Mouse (Mus musculus) midbrain, embryonic 13.5 days (tissue): ENCODE measurements around the gene Eps15. TPM values are rescaled to one million over a fixed set of nuclear protein-coding genes. Genes with fewer than 3 reads are reported as not detected.
A peak's percentile ranks its signal among the peaks of the same experiment; 100 is the strongest.

ENCODE experiments used
- ATAC-seq: fragments of 200-750 bp; cut with Nextera tagmentation; 2 replicates; pipeline ENCODE4 v1.8.0; 2017; ENCODE audit warnings: mild to moderate bottlenecking, moderate TSS enrichment, moderate library complexity
- H3K27ac ChIP-seq: fragments of 300-500 bp; sonication (generic); 2 replicates; pipeline ENCODE4 v1.5.1; 2015; ENCODE audit warnings: inconsistent platforms, mild to moderate bottlenecking, moderate library complexity
- H3K27me3 ChIP-seq: fragments of 300-500 bp; sonication (generic); 2 replicates; pipeline ENCODE4 v1.6.1; 2015; ENCODE audit warnings: mild to moderate bottlenecking, inconsistent platforms
- H3K36me3 ChIP-seq: fragments of 300-500 bp; sonication (generic); 2 replicates; pipeline ENCODE4 v1.6.1; 2015; ENCODE audit warnings: mild to moderate bottlenecking, inconsistent platforms
- H3K4me1 ChIP-seq: fragments of 300-500 bp; sonication (generic); replicated peaks from 2 replicates; pipeline ENCODE4 v1.6.1; 2015; ENCODE audit warnings: inconsistent platforms
- H3K4me2 ChIP-seq: fragments of 300-500 bp; sonication (generic); replicated peaks from 2 replicates; pipeline ENCODE4 v1.6.1; 2015; ENCODE audit warnings: moderate library complexity, mild to moderate bottlenecking, inconsistent platforms
- H3K4me3 ChIP-seq: fragments of 300-500 bp; sonication (generic); replicated peaks from 2 replicates; pipeline ENCODE4 v1.5.1; 2015; ENCODE audit warnings: mild to moderate bottlenecking, inconsistent platforms
- H3K9ac ChIP-seq: fragments of 300-500 bp; sonication (generic); replicated peaks from 2 replicates; pipeline ENCODE4 v1.6.1; 2015; ENCODE audit warnings: mild to moderate bottlenecking, inconsistent platforms
- H3K9me3 ChIP-seq: fragments of 300-500 bp; sonication (generic); 2 replicates; pipeline ENCODE4 v1.6.1; 2016; ENCODE audit warnings: mild to moderate bottlenecking, inconsistent platforms
- WGBS: fragments of 180-500 bp; shearing (Covaris S2); methylation state at CpG from one replicate; pipeline ENCODE4 v1.1.7; 2015; 5-methylcytosine and 5-hydroxymethylcytosine counted together
- polyA plus RNA-seq: library from polyadenylated mRNA; unstranded; fragments of >200 nt; fragmentation: Nextera tagmentation; extraction: Ambion mirVana; gene quantifications from 2 replicates; pipeline ENCODE4 v1.2.1, GENCODE M21; 2015

Gene Eps15
- polyA plus RNA-seq, 1 experiment from 2014 or later: 53.8 TPM

DNA sequence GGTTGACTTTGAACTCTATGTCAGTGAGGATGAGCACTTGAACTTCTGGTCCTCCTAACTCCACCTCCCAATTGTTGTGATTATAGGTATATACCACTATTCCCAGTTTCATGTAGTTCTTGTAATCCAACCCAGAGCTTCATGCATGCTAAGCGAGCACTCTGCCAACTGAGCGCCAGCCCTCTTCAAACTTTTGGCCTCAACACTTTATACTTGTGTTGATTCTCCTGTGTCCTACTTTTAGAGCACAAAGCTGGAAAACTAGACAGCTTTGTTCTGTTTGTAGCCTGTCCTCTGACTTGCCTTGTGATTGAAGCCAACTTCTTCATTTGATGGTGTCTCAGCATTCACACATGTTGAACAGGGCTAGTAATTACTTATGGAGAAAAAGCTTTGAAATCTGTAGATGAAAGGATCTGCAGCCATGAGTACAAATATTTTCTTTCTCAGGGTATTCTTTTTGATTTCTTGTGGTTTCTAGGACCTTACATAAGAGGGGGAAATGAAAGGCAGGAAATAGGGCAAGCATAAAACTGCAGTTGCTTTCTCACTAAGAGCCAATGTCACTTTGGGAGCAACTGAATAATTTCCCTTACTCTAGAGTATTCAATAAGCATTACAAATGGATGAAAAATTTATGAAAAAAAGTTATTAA is 6.4 kb upstream of the Eps15 start:
- no peak for ATAC-seq
- Histone ChIP-seq H3K4me3 (no peak overlapping the region), H3K27ac (no peak overlapping the region), H3K9me3 (no peaks in the 10 kb centered on the region), H3K4me1 (no peaks in the 10 kb centered on the region), H3K4me2 (no peak overlapping the region), H3K27me3 (no peaks in the 10 kb centered on the region), H3K36me3 (no peaks in the 10 kb centered on the region), H3K9ac (no peak overlapping the region)
- 96% methylated on average over 2 of the region's 2 CpGs for WGBS

DNA sequence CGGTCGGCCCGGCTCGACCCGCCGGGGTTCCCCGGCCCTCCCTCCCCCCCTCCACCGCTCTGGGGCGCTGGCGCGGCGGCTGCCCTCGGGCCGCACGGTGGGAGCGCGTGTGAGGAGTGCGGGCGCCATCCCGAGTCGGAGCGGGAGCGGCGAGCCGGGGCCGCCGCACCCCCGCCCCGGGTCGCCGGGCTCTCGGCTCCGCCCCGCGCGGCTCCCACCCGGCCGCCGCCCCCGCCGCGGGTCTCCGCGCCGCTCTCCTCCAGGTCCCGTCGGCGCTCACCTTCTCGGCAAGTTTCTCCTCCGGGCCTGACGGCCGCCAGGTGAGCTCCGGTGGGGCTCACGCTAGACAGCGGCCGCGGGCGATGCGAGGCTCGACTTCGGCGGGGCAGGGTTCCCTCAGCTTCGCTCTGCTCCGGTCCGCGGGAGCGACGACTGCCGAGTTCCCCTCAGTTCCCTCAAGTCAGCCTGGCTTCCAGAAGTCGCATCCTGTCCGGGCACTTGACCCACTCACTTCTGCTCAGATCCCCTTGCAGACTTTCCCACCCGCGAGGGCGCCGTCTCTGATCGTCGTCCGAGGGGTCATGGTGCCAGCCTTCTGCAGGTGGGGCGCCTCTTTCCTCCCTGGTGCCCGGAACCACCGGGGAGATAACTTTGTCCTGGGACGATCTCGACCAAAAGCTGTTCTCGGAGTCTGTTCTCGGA is 542 bp downstream of the Eps15 start:
- under 1% methylated on average over 45 of the region's 85 CpGs for WGBS
- peak overlapping the region; percentile 75 for H3K9ac ChIP-seq
- peak overlapping the region; percentile 81 for H3K4me3 ChIP-seq
- H3K9me3 ChIP-seq: no peaks in the 10 kb centered on the region
- ATAC-seq: peak; percentile 92
- H3K4me2 ChIP-seq: peak overlapping the region; percentile 83
- H3K27ac ChIP-seq: no peak overlapping the region
- H3K36me3 ChIP-seq: no peaks in the 10 kb centered on the region
- H3K27me3 ChIP-seq: peaks cover 3% of the 10 kb centered on the region; the same call in 1 of the 2 replicates
- peaks cover 10% of the 10 kb centered on the region for H3K4me1 ChIP-seq

DNA sequence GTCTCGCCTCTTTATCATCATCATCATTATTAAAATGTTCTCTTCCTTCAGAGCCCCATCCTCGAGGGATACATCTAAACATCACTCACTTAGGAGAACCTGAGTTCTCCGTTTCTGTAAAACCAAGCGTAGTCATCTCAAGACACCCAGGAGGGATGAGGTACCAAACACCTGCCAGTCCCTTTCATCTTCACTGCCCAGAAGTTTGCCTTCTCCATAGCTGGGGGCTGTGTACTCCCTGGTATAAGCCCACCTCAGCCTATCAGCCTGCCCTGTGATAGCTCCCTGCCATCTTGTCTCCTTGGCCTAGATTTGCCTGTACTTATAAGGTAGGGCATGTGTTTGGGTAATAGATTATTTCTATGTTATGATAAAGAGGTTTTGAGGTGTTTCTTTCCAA is 1.1 kb downstream of the Eps15 start:
- Histone ChIP-seq H3K4me3 (peak overlapping the region; percentile 81), H3K36me3 (no peaks in the 10 kb centered on the region), H3K9ac (peak overlapping the region; percentile 75), H3K27me3 (peaks cover 3% of the 10 kb centered on the region; the same call in 1 of the 2 replicates), H3K4me1 (peaks cover 10% of the 10 kb centered on the region), H3K9me3 (no peaks in the 10 kb centered on the region), H3K4me2 (peak overlapping the region; percentile 83), H3K27ac (no peak overlapping the region)
- 10% methylated on average over 4 of the region's 4 CpGs for WGBS
- ATAC-seq: no peak

DNA sequence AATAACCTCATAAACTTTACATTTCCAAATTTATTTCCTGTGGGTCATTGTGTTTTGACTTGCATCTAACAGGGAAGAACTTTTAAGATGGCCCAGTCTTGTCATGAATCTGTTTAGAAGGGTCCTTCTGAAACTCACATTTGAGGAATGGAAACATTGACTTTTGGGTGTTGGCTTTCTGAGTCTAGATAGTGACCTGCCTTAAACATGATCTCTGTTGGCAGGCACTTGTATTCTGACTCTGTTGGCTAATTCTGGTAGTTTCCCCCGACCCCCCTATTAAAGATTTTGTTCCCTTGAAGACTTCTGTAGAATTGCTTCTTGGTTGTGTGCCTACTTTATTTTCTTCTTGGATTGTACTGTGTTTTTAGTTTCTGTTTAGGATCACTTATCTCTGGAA is 1.9 kb downstream of the Eps15 start:
- H3K27me3 ChIP-seq: peaks cover 3% of the 10 kb centered on the region; the same call in 1 of the 2 replicates

DNA sequence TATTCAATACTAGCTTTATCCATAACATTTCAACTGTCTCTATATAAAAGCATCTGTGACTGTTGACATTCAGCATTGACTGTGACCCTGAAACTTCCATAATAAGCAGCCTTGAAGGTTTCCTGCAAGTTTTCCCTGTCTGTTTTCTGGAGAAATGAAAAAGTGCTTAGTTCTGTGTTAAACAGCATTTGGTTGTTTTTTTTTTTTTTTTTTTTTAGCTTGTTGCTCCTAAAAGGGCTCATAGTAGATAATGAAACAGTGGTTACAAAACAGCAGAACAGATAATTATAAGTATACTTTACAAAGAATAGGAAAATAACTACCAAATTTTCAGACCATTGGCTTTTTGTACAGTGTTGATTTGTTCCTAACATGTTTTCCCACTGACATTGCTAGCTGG is 14.6 kb downstream of the Eps15 start:
- H3K27me3 ChIP-seq: no peaks in the 10 kb centered on the region
- H3K9ac ChIP-seq: no peak overlapping the region
- H3K9me3 ChIP-seq: no peaks in the 10 kb centered on the region
- ATAC-seq: no peak
- no peak overlapping the region for H3K4me3 ChIP-seq
- no peak overlapping the region for H3K27ac ChIP-seq
- H3K4me1 ChIP-seq: no peaks in the 10 kb centered on the region
- H3K36me3 ChIP-seq: no peaks in the 10 kb centered on the region
- H3K4me2 ChIP-seq: no peak overlapping the region

More for the DNA sequence above, 1.9 kb downstream of the Eps15 start:
- peaks cover 10% of the 10 kb centered on the region for H3K4me1 ChIP-seq
- no peaks in the 10 kb centered on the region for H3K9me3 ChIP-seq
- 78% methylated on average over 1 of the region's 1 CpGs for WGBS
- no peak overlapping the region for H3K9ac ChIP-seq
- H3K27ac ChIP-seq: no peak overlapping the region
- H3K36me3 ChIP-seq: no peaks in the 10 kb centered on the region
- H3K4me3 ChIP-seq: 0 out of 2 replicates have a peak overlapping the region, but pooled peaks have one; percentile 81
- ATAC-seq: no peak
- H3K4me2 ChIP-seq: 0 out of 2 replicates have a peak overlapping the region, but pooled peaks have one; percentile 83

DNA sequence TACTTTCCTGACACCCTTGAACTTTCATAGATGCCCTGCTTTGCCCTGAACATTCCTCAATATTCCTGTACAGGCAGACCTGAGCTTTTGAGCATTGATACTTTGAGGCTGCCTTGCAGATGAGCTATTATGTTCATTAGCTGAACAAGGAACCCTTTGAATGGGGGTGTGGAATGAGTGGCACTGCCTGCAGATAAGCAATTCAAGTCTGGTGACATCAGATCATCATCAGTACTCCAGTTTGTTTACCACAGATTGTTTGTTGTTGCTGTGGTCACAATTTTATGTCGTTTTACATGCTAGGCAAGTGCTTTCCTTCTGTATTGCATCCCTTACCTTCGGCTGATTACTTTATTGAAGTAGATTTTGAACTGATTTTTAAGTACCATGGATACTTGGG is 16.4 kb downstream of the Eps15 start:
- H3K4me3 ChIP-seq: no peak overlapping the region
- H3K27me3 ChIP-seq: no peaks in the 10 kb centered on the region
- H3K27ac ChIP-seq: no peak overlapping the region
- WGBS: 85% methylated on average over 2 of the region's 2 CpGs
- no peaks in the 10 kb centered on the region for H3K36me3 ChIP-seq
- H3K9ac ChIP-seq: no peak overlapping the region
- H3K4me2 ChIP-seq: no peak overlapping the region
- H3K4me1 ChIP-seq: no peaks in the 10 kb centered on the region
- H3K9me3 ChIP-seq: no peaks in the 10 kb centered on the region
- no peak for ATAC-seq

DNA sequence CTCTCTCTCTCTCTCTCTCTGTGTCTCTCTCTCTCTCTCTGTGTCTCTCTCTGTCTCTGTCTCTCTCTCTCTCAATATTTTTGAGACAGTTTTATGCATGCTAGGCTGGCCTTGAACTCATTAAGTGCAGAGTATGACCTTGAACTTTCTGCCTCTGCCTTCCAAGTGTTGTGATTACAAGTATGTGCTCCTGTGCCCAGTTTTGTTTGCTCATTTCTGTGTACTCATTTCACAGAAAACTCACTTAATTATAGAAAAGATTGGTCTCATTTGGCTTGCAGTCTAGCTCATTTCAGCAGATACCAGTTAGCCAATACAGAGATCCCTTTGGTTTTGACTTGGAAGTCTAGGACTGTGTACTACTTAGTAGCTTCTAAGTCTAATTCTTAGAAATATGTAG is 19.1 kb downstream of the Eps15 start:
- Histone ChIP-seq H3K36me3 (no peaks in the 10 kb centered on the region), H3K4me3 (no peak overlapping the region), H3K27ac (no peak overlapping the region), H3K4me2 (no peak overlapping the region), H3K9me3 (no peaks in the 10 kb centered on the region), H3K27me3 (no peaks in the 10 kb centered on the region), H3K4me1 (no peaks in the 10 kb centered on the region), H3K9ac (no peak overlapping the region)
- no peak for ATAC-seq

DNA sequence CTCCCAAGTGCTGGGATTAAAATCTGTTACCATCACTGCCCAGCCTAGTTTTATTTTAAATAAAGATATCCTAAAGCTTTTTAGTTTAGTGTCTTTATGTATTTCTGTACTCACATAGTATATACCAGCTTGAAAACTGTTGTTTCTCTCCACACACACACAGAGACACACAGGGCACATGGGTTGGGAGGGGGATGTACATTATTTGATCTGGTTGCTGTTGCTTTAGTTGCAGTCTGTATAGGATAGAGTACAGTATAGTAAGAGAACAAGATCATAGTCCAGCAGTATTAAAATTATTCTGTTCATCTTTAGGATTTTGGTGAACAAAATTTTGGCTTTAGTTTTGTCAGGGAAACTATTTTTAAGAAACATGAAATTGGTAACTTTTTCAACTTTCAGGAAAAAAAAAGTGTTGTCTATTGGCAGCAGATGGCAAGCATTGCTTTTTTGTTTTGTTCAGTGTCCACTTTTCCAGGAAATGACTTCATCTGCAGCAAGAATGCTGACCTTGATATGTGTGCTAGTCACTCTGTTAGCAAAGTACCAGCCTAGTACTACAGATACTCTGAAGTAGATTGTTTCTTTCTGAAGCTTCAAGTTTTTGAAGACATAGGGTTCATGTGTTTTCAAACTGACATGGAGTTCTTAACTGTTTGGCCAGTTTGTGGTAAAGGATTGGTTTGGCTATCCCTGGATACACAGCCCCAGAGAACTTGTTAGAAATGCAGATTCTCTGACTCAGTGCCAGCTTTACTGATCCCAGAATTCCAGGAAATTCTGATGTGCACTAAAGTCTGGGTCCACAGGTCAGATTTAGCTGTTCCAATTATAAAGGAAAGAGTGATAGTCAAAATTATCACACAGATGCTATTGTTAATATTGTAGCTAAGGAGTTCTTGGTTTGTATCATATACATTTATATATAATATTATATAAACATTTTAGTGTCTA is 37.1 kb downstream of the Eps15 start:
- Histone ChIP-seq H3K4me1 (no peaks in the 10 kb centered on the region), H3K9me3 (no peaks in the 10 kb centered on the region)
- no peak for ATAC-seq

DNA sequence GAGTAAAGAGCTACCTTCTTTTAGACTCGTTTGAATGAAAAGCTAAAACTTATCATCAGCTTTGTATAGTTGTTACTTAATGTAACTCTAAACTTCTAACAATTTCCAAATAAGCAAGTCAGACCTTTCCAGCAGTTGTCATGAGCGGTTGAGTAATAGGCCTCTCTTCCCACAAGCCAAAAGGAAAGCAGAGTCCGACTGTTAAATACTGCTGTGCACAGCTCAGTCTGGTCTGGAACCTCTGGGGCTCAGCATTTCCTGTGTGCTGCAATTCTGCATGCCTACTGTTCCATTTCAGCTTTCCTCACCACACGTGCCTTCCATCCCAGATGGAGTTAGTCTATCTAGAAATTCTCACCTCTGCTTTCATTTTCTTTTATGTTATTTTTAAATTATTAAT is 56.7 kb downstream of the Eps15 start:
- Histone ChIP-seq H3K36me3 (peaks cover 9% of the 10 kb centered on the region; the same call in 1 of the 2 replicates), H3K9me3 (no peaks in the 10 kb centered on the region), H3K27me3 (no peaks in the 10 kb centered on the region), H3K9ac (no peak overlapping the region), H3K4me1 (0 out of 2 replicates have a peak, but pooled peaks cover 5% of the 10 kb centered on the region), H3K4me2 (no peak overlapping the region), H3K4me3 (no peak overlapping the region), H3K27ac (no peak overlapping the region)
- no peak for ATAC-seq
- 85% methylated on average over 4 of the region's 4 CpGs for WGBS

More for the DNA sequence above, 37.1 kb downstream of the Eps15 start:
- Histone ChIP-seq H3K27ac (no peak overlapping the region), H3K27me3 (no peaks in the 10 kb centered on the region), H3K4me3 (no peak overlapping the region), H3K4me2 (no peak overlapping the region), H3K9ac (no peak overlapping the region), H3K36me3 (0 out of 2 replicates have a peak, but pooled peaks cover 3% of the 10 kb centered on the region)

DNA sequence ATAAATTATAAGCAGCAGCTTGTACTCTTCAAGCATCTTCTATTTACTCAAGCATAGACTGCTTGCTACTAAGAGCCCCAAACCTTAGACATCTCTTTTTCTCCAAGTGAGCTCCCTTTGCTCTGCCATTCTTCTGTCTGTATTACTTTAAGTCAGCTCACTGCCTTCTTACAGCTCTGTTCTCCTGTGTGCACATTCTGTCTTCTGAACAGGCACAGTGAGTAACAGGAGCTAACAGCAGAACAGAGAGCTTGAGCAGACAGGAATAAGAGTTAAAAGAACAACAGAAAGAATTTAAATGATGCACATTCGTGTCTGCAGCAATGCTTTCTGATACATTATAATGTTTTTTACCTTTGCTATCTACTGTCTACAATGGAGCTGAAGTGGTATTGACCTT is 61.2 kb downstream of the Eps15 start:
- no peaks in the 10 kb centered on the region for H3K9me3 ChIP-seq
- H3K4me1 ChIP-seq: 0 out of 2 replicates have a peak, but pooled peaks cover 15% of the 10 kb centered on the region
- 68% methylated on average over 1 of the region's 1 CpGs for WGBS
- H3K27me3 ChIP-seq: no peaks in the 10 kb centered on the region
- H3K36me3 ChIP-seq: no peaks in the 10 kb centered on the region
- H3K27ac ChIP-seq: no peak overlapping the region
- ATAC-seq: no peak
- no peak overlapping the region for H3K4me3 ChIP-seq
- no peak overlapping the region for H3K4me2 ChIP-seq
- no peak overlapping the region for H3K9ac ChIP-seq

DNA sequence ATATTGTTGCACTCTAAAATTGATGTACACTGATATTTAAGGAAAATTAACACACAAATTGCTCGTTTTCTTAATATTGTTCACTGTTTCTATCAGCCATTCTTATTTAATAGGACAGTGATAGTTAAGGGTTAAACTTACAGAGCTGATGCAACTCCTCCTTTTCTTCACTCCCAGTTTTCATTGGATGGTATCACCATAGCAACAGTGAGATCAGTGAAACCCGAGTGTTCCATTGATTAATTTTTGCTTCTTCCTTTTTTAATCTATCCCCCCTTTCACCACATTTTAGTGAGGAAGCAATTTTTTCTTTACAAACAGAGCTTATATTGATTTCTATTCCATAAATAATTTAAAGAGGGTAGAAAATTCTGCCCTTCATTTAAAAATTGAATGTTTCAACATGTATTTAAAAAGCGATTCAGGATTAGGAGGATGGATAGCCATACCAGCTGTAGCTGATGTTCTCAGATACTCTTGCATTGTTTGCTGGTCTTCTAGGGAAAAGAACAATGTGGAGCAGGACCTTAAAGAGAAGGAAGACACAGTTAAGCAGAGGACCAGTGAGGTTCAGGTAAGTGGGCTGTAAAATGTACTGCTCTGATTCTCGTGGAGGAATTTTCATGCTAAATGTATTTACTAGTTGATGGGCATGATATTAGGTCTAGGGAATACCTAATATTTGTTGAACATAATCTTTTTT is 62.9 kb downstream of the Eps15 start:
- ATAC-seq: peak; percentile 92
- Histone ChIP-seq H3K4me1 (0 out of 2 replicates have a peak, but pooled peaks cover 17% of the 10 kb centered on the region), H3K27ac (peak overlapping the region; percentile 77), H3K9me3 (no peaks in the 10 kb centered on the region), H3K4me3 (peak overlapping the region; percentile 53), H3K4me2 (peak overlapping the region; percentile 38; the same call in 1 of the 2 replicates), H3K27me3 (no peaks in the 10 kb centered on the region), H3K36me3 (no peaks in the 10 kb centered on the region), H3K9ac (peak overlapping the region; percentile 70)
- whole genome bisulfite sequencing: 26% methylated on average over 4 of the region's 4 CpGs
